In the genomic region with DNA sequence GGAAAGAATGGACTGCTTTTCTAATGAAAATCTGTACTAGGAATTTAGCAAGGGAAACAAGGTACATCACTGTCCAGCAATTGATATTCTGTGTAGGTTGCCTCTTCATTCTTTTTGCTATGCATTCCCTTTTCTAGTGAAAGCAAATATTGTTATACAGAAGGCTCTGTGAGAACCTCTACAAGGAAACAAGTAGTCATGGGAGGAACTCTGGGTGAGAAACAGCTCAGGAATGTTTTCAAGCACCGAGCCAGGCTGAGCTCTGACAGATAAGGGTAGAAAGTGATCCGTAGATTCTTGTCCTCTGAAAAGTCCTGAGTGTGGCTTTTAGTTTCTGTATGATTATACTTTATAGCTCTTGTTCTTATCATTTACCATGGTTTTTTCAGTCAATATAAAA, we compare ENCODE assay signal across 18 mouse cellular contexts. TPM values are rescaled to one million over a fixed set of nuclear protein-coding genes. Genes with fewer than 3 reads are reported as not detected.
DNase-seq lines count a peak whose midpoint lies in the region; ATAC-seq and TF ChIP-seq lines count a peak whose summit lies in the region.
"Had no signal": no experiment of that assay in that cellular context is flagged by ENCODE, and none has a peak within 500 bp of the region (broad histone marks: within the 10 kb centered on the region; RNA-seq: fewer than 3 reads in every experiment).

No protein-coding gene starts in this region.

- intact Hi-C loops in heart, postnatal 10 days (cut with DNase I), result no loop called here

- TF ChIP-seq CTCF in intestine, postnatal 0 days (IDR thresholded peaks at IDR 0.05; ENCODE audit: low read depth), result no peak

- peak; percentile 64 for DNase-seq in Muller cell, postnatal 12 days (ENCODE audit: inconsistent ontology term)
- peak; percentile 5 to 21 for DNase-seq in adrenal gland, postnatal 36 days
- peak; percentile 6 to 8 for DNase-seq in heart, postnatal 10 days
- DNase-seq in gastrocnemius, postnatal 10 days, result no peak
- no peak for DNase-seq in left cerebral cortex, adult 9 months (ENCODE audit: low spot score in 2 of 2)
- DNase-seq: cerebellum, adult 11-12 months; kidney, postnatal 4 days had no signal

- peak; percentile 31; the same call in 1 of the 2 replicates for ATAC-seq in intestine, embryonic 16.5 days
- ATAC-seq in intestine, postnatal 0 days, result no peak
- ATAC-seq: forebrain, embryonic 15.5 days; Patski had no signal

- no peak overlapping the region for H3K9ac ChIP-seq in intestine, embryonic 16.5 days (ENCODE audit: low read depth, low read length)
- H3K9ac ChIP-seq in intestine, postnatal 0 days (ENCODE audit: low read depth, low read length), result no peak overlapping the region
- H3K9ac ChIP-seq: forebrain, embryonic 15.5 days; intestine, embryonic 15.5 days; midbrain, embryonic 12.5 days had no signal

- no peak overlapping the region for H3K4me3 ChIP-seq in intestine, embryonic 16.5 days (ENCODE audit: low read length)
- no peak overlapping the region for H3K4me3 ChIP-seq in intestine, postnatal 0 days (ENCODE audit: low read depth, low read length)
- H3K4me3 ChIP-seq: forebrain, embryonic 15.5 days; hindbrain, embryonic 10.5 days; intestine, embryonic 15.5 days; midbrain, embryonic 12.5 days; myocyte had no signal

- H3K4me1 ChIP-seq in intestine, embryonic 16.5 days (ENCODE audit: control insufficient read depth, insufficient read depth, low read length), result no peaks in the 10 kb centered on the region
- no peaks in the 10 kb centered on the region for H3K4me1 ChIP-seq in intestine, postnatal 0 days (replicated peaks; ENCODE audit: control insufficient read depth, insufficient read depth, low read length)
- H3K4me1 ChIP-seq: hindbrain, embryonic 10.5 days; intestine, embryonic 15.5 days; midbrain, embryonic 12.5 days had no signal

- no peak overlapping the region for H3K27ac ChIP-seq in intestine, embryonic 16.5 days (ENCODE audit: low read length)
- H3K27ac ChIP-seq in intestine, postnatal 0 days (ENCODE audit: low read depth, low read length), result no peak overlapping the region
- H3K27ac ChIP-seq: forebrain, embryonic 15.5 days; hindbrain, embryonic 10.5 days; intestine, embryonic 15.5 days; midbrain, embryonic 12.5 days had no signal

- no peaks in the 10 kb centered on the region for H3K9me3 ChIP-seq in intestine, embryonic 16.5 days (ENCODE audit: control insufficient read depth, low read length)
- H3K9me3 ChIP-seq in intestine, postnatal 0 days (ENCODE audit: control insufficient read depth), result no peaks in the 10 kb centered on the region
- H3K9me3 ChIP-seq: forebrain, embryonic 15.5 days; hindbrain, embryonic 10.5 days; intestine, embryonic 15.5 days; midbrain, embryonic 12.5 days had no signal

- WGBS in intestine, embryonic 16.5 days, result 34% methylated on average over 2 of the region's 2 CpGs
- 10% methylated on average over 2 of the region's 2 CpGs for WGBS in intestine, postnatal 0 days

- H3K36me3 ChIP-seq in intestine, embryonic 16.5 days (ENCODE audit: control insufficient read depth, insufficient read depth, low read length), result no peaks in the 10 kb centered on the region
- no peaks in the 10 kb centered on the region for H3K36me3 ChIP-seq in intestine, postnatal 0 days (ENCODE audit: control insufficient read depth, insufficient read depth)
- H3K36me3 ChIP-seq: forebrain, embryonic 15.5 days; hindbrain, embryonic 10.5 days; intestine, embryonic 15.5 days; midbrain, embryonic 12.5 days had no signal

- no peaks in the 10 kb centered on the region for H3K27me3 ChIP-seq in intestine, embryonic 16.5 days (replicated peaks; ENCODE audit: control insufficient read depth, insufficient read depth, low read length)
- no peaks in the 10 kb centered on the region for H3K27me3 ChIP-seq in intestine, postnatal 0 days (replicated peaks; ENCODE audit: control insufficient read depth, insufficient read depth, low read length)
- H3K27me3 ChIP-seq: forebrain, embryonic 15.5 days; intestine, embryonic 15.5 days; midbrain, embryonic 12.5 days; Patski had no signal

- no peak overlapping the region for H3K4me2 ChIP-seq in intestine, embryonic 16.5 days (ENCODE audit: low read depth, low read length)
- H3K4me2 ChIP-seq in intestine, postnatal 0 days (replicated peaks; ENCODE audit: low read depth), result no peak overlapping the region
- H3K4me2 ChIP-seq: forebrain, embryonic 15.5 days; intestine, embryonic 15.5 days; midbrain, embryonic 12.5 days had no signal

RNA-seq across cellular contexts. Expression of gene Fam71d, which starts 51.2 kb away (rescaled TPM):
- polyA plus RNA-seq in intestine, embryonic 16.5 days (2015; fragmentation: Nextera tagmentation; extraction: Ambion mirVana), result not detected in 2 replicates
- not detected in 2 replicates for polyA plus RNA-seq in intestine, postnatal 0 days (2015; fragmentation: Nextera tagmentation; extraction: Ambion mirVana)
- total RNA-seq in adrenal gland, postnatal 36 days (2021), result under 1 TPM in 1 of 2 experiments, not detected in 1; 0.17 TPM
- total RNA-seq in heart, postnatal 10 days (2021), result under 1 TPM in 1 of 2 experiments, not detected in 1; 0.26 TPM
- total RNA-seq in gastrocnemius, postnatal 10 days (2021), result not detected
- total RNA-seq: gastrocnemius, adult 8-10 months had no signal
- polyA plus RNA-seq: embryonic facial prominence, embryonic 14.5 days; intestine, embryonic 15.5 days; limb, embryonic 14.5 days; midbrain, embryonic 12.5 days; myocyte; Patski had no signal

Comparison
In these comparisons a context has a peak if more than half of its experiments do, and no peak if none do; other contexts are left out.
1. DNase-seq: peak in Muller cell, postnatal 12 days (single experiment), adrenal gland, postnatal 36 days (2 of 2) and heart, postnatal 10 days (2 of 2); none in gastrocnemius, postnatal 10 days (single experiment) and left cerebral cortex, adult 9 months (0 of 2).